Mouse (Mus musculus): ENCODE measurements at regions not wholly inside any gene's neighbourhood (a gene's known extent, or its start where the extent isn't known, plus 50 kb on each side); places are given as distances from the start of the nearest gene placed in this dataset.

- TF ChIP-seq POLR2A (IDR thresholded peaks at IDR 0.05; ENCODE audit: borderline replicate concordance, extremely low read depth, low read depth, low read length) = no peak
- TF ChIP-seq CTCF (IDR thresholded peaks at IDR 0.05; ENCODE audit: insufficient read depth, low read length) = peak; percentile 85
Observed at GRCm38 (mm10) chr2:103871522-103872276, 74.2 kb upstream of the Caprin1 start.

All from lung, adult 2 months (tissue).